In the genomic region with DNA sequence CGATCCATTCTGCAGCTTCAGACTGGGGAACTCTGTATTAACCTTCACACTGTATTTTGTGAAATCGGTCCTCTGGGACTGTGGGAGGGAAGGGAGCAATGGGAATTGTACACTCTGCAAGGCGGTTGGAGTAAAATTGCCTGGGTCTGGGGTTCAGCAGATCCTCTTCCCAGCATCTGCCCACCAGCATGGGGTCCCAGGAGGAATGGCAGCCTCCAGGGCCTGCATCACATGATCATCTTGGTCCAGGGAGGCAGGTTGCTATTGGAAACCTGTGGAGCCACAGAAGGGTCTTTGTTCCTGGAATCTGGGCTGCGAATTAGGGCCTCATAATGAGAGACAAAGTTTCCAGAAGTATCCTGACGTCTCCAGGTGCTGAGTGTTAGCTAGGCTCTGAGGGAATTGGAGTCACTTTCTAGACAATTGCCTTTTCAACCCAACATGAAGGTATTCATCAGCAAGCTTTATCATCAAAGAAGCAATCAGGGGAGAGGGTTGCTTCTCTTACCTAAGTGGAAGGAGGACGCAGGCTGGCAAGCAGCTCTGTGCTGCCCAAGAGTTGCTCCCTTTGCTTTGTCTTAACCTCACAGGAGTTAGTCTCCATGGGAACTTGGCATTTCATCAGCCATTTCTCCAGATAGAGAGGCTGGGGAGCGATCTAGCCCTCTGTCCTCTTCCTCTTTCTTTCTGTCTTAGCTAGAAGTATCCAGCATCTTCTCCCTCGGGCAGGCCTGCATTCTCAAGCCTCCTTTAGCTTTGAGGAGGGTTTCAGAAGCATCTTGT, we compare ENCODE assay signal across 16 mouse cellular contexts.
DNase-seq lines count a peak whose midpoint lies in the region; ATAC-seq and TF ChIP-seq lines count a peak whose summit lies in the region.
"Had no signal": no experiment of that assay in that cellular context is flagged by ENCODE, and none has a peak within 500 bp of the region (broad histone marks: within the 10 kb centered on the region; RNA-seq: fewer than 3 reads in every experiment).

No protein-coding gene starts in this region.

- H3K9me3 ChIP-seq in hindbrain, embryonic 10.5 days = no peaks in the 10 kb centered on the region
- no peaks in the 10 kb centered on the region for H3K9me3 ChIP-seq in hindbrain, embryonic 12.5 days (replicated peaks)
- no peaks in the 10 kb centered on the region for H3K9me3 ChIP-seq in embryonic facial prominence, embryonic 14.5 days (ENCODE audit: control insufficient read depth, low read length)
- H3K9me3 ChIP-seq in forebrain, postnatal 0 days (ENCODE audit: low read length) = no peaks in the 10 kb centered on the region
- H3K9me3 ChIP-seq in midbrain, embryonic 15.5 days = no peaks in the 10 kb centered on the region
- H3K9me3 ChIP-seq: intestine, embryonic 15.5 days; limb, embryonic 12.5 days had no signal

- H3K4me2 ChIP-seq in hindbrain, embryonic 12.5 days (replicated peaks) = no peak overlapping the region
- no peak overlapping the region for H3K4me2 ChIP-seq in embryonic facial prominence, embryonic 14.5 days (ENCODE audit: low read depth, low read length)
- H3K4me2 ChIP-seq in forebrain, postnatal 0 days (ENCODE audit: low read depth) = no peak overlapping the region
- no peak overlapping the region for H3K4me2 ChIP-seq in midbrain, embryonic 15.5 days
- H3K4me2 ChIP-seq: intestine, embryonic 15.5 days; limb, embryonic 12.5 days had no signal

- peaks cover 15% of the 10 kb centered on the region for H3K4me1 ChIP-seq in hindbrain, embryonic 10.5 days (replicated peaks)
- H3K4me1 ChIP-seq in hindbrain, embryonic 12.5 days = peaks cover 9% of the 10 kb centered on the region
- no peaks in the 10 kb centered on the region for H3K4me1 ChIP-seq in embryonic facial prominence, embryonic 14.5 days (ENCODE audit: control insufficient read depth, insufficient read depth, low read length)
- peaks cover 2% of the 10 kb centered on the region; the same call in 1 of the 2 replicates for H3K4me1 ChIP-seq in forebrain, postnatal 0 days (ENCODE audit: insufficient read depth)
- H3K4me1 ChIP-seq in midbrain, embryonic 15.5 days = peaks cover 23% of the 10 kb centered on the region
- H3K4me1 ChIP-seq: intestine, embryonic 15.5 days had no signal

- peak overlapping the region; percentile 9; the same call in 1 of the 2 replicates for H3K27ac ChIP-seq in hindbrain, embryonic 10.5 days
- H3K27ac ChIP-seq in hindbrain, embryonic 12.5 days = no peak overlapping the region
- no peak overlapping the region for H3K27ac ChIP-seq in embryonic facial prominence, embryonic 14.5 days (replicated peaks; ENCODE audit: low read depth, low read length)
- no peak overlapping the region for H3K27ac ChIP-seq in forebrain, postnatal 0 days (ENCODE audit: low read depth, low read length)
- peak overlapping the region; percentile 18; the same call in 1 of the 2 replicates for H3K27ac ChIP-seq in midbrain, embryonic 15.5 days
- H3K27ac ChIP-seq: intestine, embryonic 15.5 days; kidney, postnatal 0 days; layer of hippocampus, adult 2 months; limb, embryonic 12.5 days had no signal

- H3K4me3 ChIP-seq in hindbrain, embryonic 10.5 days = no peak overlapping the region
- no peak overlapping the region for H3K4me3 ChIP-seq in hindbrain, embryonic 12.5 days
- H3K4me3 ChIP-seq in embryonic facial prominence, embryonic 14.5 days (ENCODE audit: low read depth, low read length) = no peak overlapping the region
- no peak overlapping the region for H3K4me3 ChIP-seq in forebrain, postnatal 0 days (ENCODE audit: low read depth, low read length)
- H3K4me3 ChIP-seq in midbrain, embryonic 15.5 days = no peak overlapping the region
- H3K4me3 ChIP-seq: erythroblast, embryonic 14.5 days; intestine, embryonic 15.5 days; layer of hippocampus, adult 2 months; limb, embryonic 12.5 days had no signal

- ATAC-seq in hindbrain, embryonic 12.5 days (ENCODE audit: low FRiP score) = no peak
- ATAC-seq in embryonic facial prominence, embryonic 14.5 days (ENCODE audit: low read depth) = peak; percentile 76
- ATAC-seq in forebrain, postnatal 0 days = peak; percentile 45
- ATAC-seq in midbrain, embryonic 15.5 days (replicated peaks) = peak; percentile 60; the same call in 1 of the 2 replicates
- ATAC-seq: intestine, embryonic 15.5 days had no signal

- TF ChIP-seq CTCF in forebrain, postnatal 0 days (IDR thresholded peaks at IDR 0.05; ENCODE audit: low read depth) = no peak

- DNase-seq in hindbrain, embryonic 10.5 days (ENCODE audit: low spot score) = no peak
- DNase-seq in embryonic facial prominence, embryonic 14.5 days (ENCODE audit: low spot score) = peak; percentile 42
- peak; percentile 31 for DNase-seq in forebrain, postnatal 0 days
- no peak for DNase-seq in adrenal gland, adult 8-10 months
- no peak for DNase-seq in spleen, adult 12 weeks (ENCODE audit: low spot score)
- DNase-seq in frontal cortex, postnatal 36 days (ENCODE audit: low spot score in 2 of 2) = no peak
- DNase-seq: cerebellum, postnatal 36 days; gastrocnemius, postnatal 10 days; heart, postnatal 14 days had no signal

- no peaks in the 10 kb centered on the region for H3K36me3 ChIP-seq in hindbrain, embryonic 10.5 days
- no peaks in the 10 kb centered on the region for H3K36me3 ChIP-seq in hindbrain, embryonic 12.5 days
- no peaks in the 10 kb centered on the region for H3K36me3 ChIP-seq in embryonic facial prominence, embryonic 14.5 days (ENCODE audit: control insufficient read depth, insufficient read depth, low read length)
- no peaks in the 10 kb centered on the region for H3K36me3 ChIP-seq in forebrain, postnatal 0 days (ENCODE audit: insufficient read depth)
- no peaks in the 10 kb centered on the region for H3K36me3 ChIP-seq in midbrain, embryonic 15.5 days (replicated peaks)
- H3K36me3 ChIP-seq: intestine, embryonic 15.5 days; limb, embryonic 12.5 days had no signal

- 66% methylated on average over 8 of the region's 8 CpGs for WGBS in hindbrain, embryonic 10.5 days
- 53% methylated on average over 8 of the region's 8 CpGs for WGBS in hindbrain, embryonic 12.5 days
- WGBS in embryonic facial prominence, embryonic 14.5 days = 58% methylated on average over 8 of the region's 8 CpGs
- 23% methylated on average over 8 of the region's 8 CpGs for WGBS in forebrain, postnatal 0 days
- 46% methylated on average over 8 of the region's 8 CpGs for WGBS in midbrain, embryonic 15.5 days

- H3K27me3 ChIP-seq in hindbrain, embryonic 10.5 days (ENCODE audit: insufficient read depth, poor library complexity, severe bottlenecking) = no peaks in the 10 kb centered on the region
- no peaks in the 10 kb centered on the region for H3K27me3 ChIP-seq in hindbrain, embryonic 12.5 days
- H3K27me3 ChIP-seq in embryonic facial prominence, embryonic 14.5 days (replicated peaks; ENCODE audit: control insufficient read depth, insufficient read depth, low read length) = no peaks in the 10 kb centered on the region; the same call in 1 of the 2 replicates
- no peaks in the 10 kb centered on the region for H3K27me3 ChIP-seq in forebrain, postnatal 0 days (ENCODE audit: insufficient read depth, low read length)
- H3K27me3 ChIP-seq in midbrain, embryonic 15.5 days (replicated peaks) = no peaks in the 10 kb centered on the region
- H3K27me3 ChIP-seq: intestine, embryonic 15.5 days; limb, embryonic 12.5 days had no signal

- H3K9ac ChIP-seq in hindbrain, embryonic 12.5 days = no peak overlapping the region
- no peak overlapping the region for H3K9ac ChIP-seq in embryonic facial prominence, embryonic 14.5 days (ENCODE audit: low read depth, low read length)
- H3K9ac ChIP-seq in forebrain, postnatal 0 days = no peak overlapping the region
- no peak overlapping the region for H3K9ac ChIP-seq in midbrain, embryonic 15.5 days
- H3K9ac ChIP-seq: intestine, embryonic 15.5 days; limb, embryonic 12.5 days had no signal

Comparison
In these comparisons a context has a peak if more than half of its experiments do, and no peak if none do; other contexts are left out.
1. H3K27ac ChIP-seq: peak in hindbrain, embryonic 10.5 days (single experiment) and midbrain, embryonic 15.5 days (single experiment); none in hindbrain, embryonic 12.5 days (single experiment), embryonic facial prominence, embryonic 14.5 days (single experiment) and forebrain, postnatal 0 days (single experiment).
2. DNase-seq: peak in embryonic facial prominence, embryonic 14.5 days (single experiment) and forebrain, postnatal 0 days (single experiment); none in hindbrain, embryonic 10.5 days (single experiment), adrenal gland, adult 8-10 months (single experiment), spleen, adult 12 weeks (single experiment) and frontal cortex, postnatal 36 days (0 of 2).